Mouse (Mus musculus) limb, embryonic 15.5 days (tissue): Measurements from ENCODE around the gene Foxo1. TPM values are rescaled to one million over a fixed set of nuclear protein-coding genes. Genes with fewer than 3 reads are reported as not detected.

Experiments
- ATAC-seq: fragments of 200-750 bp; cut with Nextera tagmentation; 2 replicates; pipeline ENCODE4 v1.8.0; 2017; ENCODE audit warnings: low read depth, moderate TSS enrichment; ENCODE audit not compliant: insufficient number of reproducible peaks, low FRiP score, low TSS enrichment
- H3K27ac ChIP-seq: fragments of 300-500 bp; sonication (generic); 2 replicates; pipeline ENCODE4 v1.5.1; 2015; ENCODE audit warnings: moderate library complexity, mild to moderate bottlenecking, inconsistent platforms
- H3K27me3 ChIP-seq: fragments of 300-500 bp; sonication (generic); 2 replicates; pipeline ENCODE4 v1.6.1; 2015; ENCODE audit warnings: inconsistent platforms
- H3K36me3 ChIP-seq: fragments of 300-500 bp; sonication (generic); 2 replicates; pipeline ENCODE4 v1.6.1; 2015; ENCODE audit warnings: inconsistent platforms
- H3K4me1 ChIP-seq: fragments of 300-500 bp; sonication (generic); 2 replicates; pipeline ENCODE4 v1.6.1; 2015; ENCODE audit warnings: inconsistent platforms
- H3K4me2 ChIP-seq: fragments of 300-500 bp; sonication (generic); 2 replicates; pipeline ENCODE4 v1.6.1; 2015; ENCODE audit warnings: mild to moderate bottlenecking, inconsistent platforms
- H3K4me3 ChIP-seq: fragments of 300-500 bp; sonication (generic); 2 replicates; pipeline ENCODE4 v1.5.1; 2015; ENCODE audit warnings: mild to moderate bottlenecking, inconsistent platforms
- H3K9ac ChIP-seq: fragments of 300-500 bp; sonication (generic); 2 replicates; pipeline ENCODE4 v1.6.1; 2015; ENCODE audit warnings: inconsistent platforms
- H3K9me3 ChIP-seq: fragments of 300-500 bp; sonication (generic); 2 replicates; pipeline ENCODE4 v1.6.1; 2016; ENCODE audit warnings: inconsistent platforms
- WGBS: fragments of 180-500 bp; shearing (Covaris S2); methylation state at CpG from one replicate; pipeline ENCODE4 v1.1.7; 2015; 5-methylcytosine and 5-hydroxymethylcytosine counted together
- polyA plus RNA-seq: library from polyadenylated mRNA; unstranded; fragments of >200 nt; fragmentation: Nextera tagmentation; extraction: Ambion mirVana; gene quantifications from 2 replicates; pipeline ENCODE4 v1.2.1, GENCODE M21; 2015

Foxo1 gene
- 5.0 and 5.5 TPM in 2 replicates for polyA plus RNA-seq

GRCm38 (mm10) chr3:52267652-52268486 lies at the start of gene Foxo1:
Gene Foxo1 (plus strand): TSS chr3:52268336.
- H3K27ac ChIP-seq: peak within 1 kb of the TSS; percentile 94
- H3K4me2 ChIP-seq: peak within 1 kb of the TSS; percentile 97
- peaks cover 29% of the 10 kb centered on the region for H3K4me1 ChIP-seq
- ATAC-seq: peak; percentile 89
- no peaks in the 10 kb centered on the region for H3K36me3 ChIP-seq
- peak within 1 kb of the TSS; percentile 81 for H3K9ac ChIP-seq
- H3K27me3 ChIP-seq: peaks cover 6% of the 10 kb centered on the region; the same call in 1 of the 2 replicates
- H3K4me3 ChIP-seq: peak within 1 kb of the TSS; percentile 85
- WGBS: under 1% methylated on average over 85 of the region's 85 CpGs
- no peaks in the 10 kb centered on the region for H3K9me3 ChIP-seq

DNA sequence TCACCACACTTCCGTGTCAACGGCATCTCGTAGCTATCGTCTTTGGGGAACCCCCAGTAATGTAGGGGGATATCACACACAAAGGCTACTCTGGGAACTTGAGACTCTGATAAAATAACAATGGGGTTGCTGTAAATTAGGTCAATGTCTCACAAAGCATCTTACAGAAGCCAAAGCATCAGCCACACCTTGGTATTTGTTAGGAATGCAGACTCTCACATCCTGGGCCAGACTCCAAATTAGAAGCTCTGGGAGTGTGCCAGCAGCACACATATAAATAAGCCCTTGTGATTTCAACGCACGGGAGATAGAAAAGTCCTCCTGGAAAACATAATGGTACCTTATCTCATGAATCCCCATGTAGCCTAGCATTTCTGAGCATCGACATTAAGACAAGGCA lies 49.3 kb upstream of the Foxo1 start:
- Histone ChIP-seq H3K27me3 (no peaks in the 10 kb centered on the region), H3K9ac (no peak overlapping the region), H3K4me3 (no peak overlapping the region), H3K27ac (no peak overlapping the region), H3K4me2 (no peak overlapping the region), H3K9me3 (no peaks in the 10 kb centered on the region), H3K4me1 (no peaks in the 10 kb centered on the region), H3K36me3 (no peaks in the 10 kb centered on the region)
- no peak for ATAC-seq
- 72% methylated on average over 7 of the region's 7 CpGs for WGBS

DNA sequence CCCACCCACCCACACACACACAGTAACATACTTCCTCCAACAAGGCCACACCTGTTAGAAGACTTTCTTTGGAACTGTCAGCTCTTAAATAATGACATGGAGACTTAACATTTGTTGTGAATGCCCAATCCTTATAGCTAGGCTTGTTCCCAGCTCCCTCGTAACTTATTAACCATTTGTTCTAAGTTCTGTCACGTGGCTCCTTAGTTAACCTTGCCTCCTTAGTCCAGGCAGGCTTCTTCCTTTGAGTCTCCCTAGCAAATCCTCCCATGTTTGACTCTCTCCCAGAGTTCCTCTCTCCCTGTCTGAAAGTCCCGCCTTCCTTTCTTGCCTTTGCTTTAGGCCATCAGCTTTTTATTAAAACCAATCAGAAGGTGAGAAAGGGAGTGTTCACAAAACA lies 47.1 kb upstream of the Foxo1 start:
- no peaks in the 10 kb centered on the region for H3K9me3 ChIP-seq
- no peak for ATAC-seq
- no peaks in the 10 kb centered on the region for H3K27me3 ChIP-seq
- no peak overlapping the region for H3K4me2 ChIP-seq
- no peak overlapping the region for H3K27ac ChIP-seq
- H3K9ac ChIP-seq: no peak overlapping the region
- H3K4me3 ChIP-seq: no peak overlapping the region
- no peaks in the 10 kb centered on the region for H3K36me3 ChIP-seq
- WGBS: 79% methylated on average over 3 of the region's 3 CpGs
- H3K4me1 ChIP-seq: no peaks in the 10 kb centered on the region

DNA sequence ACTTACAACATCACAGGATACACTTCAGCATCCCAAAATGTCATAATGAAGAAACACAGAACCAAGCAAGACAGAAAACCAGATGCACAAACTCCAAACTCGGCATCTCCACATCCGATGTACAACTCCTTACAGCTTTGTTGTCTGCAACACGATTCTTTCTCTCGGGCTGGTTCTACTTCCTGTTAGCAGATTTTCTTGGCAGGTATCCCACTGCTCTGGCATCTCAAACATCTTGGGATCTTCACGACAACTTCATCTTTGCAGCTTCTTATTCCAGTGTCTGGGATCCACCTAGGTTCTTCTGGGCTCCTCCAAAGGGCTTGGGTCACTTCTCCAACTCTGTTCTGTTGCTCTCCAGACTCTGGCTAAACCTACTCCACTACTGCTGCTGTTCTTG lies 46.2 kb upstream of the Foxo1 start:
- Histone ChIP-seq H3K36me3 (no peaks in the 10 kb centered on the region), H3K4me2 (no peak overlapping the region), H3K27ac (no peak overlapping the region), H3K27me3 (no peaks in the 10 kb centered on the region), H3K9ac (no peak overlapping the region), H3K9me3 (no peaks in the 10 kb centered on the region), H3K4me3 (no peak overlapping the region), H3K4me1 (no peaks in the 10 kb centered on the region)
- 53% methylated on average over 5 of the region's 5 CpGs for WGBS
- ATAC-seq: no peak

GRCm38 (mm10) chr3:52236488-52236887 lies 31.6 kb upstream of the Foxo1 start:
- 81% methylated on average over 4 of the region's 4 CpGs for WGBS

DNA sequence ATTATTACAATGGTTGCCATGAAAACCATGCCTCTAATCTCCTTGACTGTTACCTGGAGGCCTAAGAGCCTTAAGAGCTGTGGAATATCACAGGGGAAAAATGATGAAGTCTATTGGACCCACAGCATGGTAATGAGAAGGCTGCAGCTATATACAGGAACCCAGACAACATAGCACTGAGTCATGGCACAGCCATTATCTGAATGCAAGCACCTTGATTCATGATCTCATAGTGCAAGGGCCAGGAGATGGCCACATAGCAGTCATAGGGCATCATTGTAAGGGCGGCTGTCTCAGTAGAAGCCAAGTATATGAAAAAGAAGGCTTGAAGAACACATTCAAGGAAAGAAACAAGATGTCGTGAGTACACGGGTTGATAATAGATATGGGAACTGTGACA lies 31.0 kb upstream of the Foxo1 start:
- Histone ChIP-seq H3K9ac (no peak overlapping the region), H3K27ac (no peak overlapping the region), H3K4me3 (no peak overlapping the region), H3K4me1 (no peaks in the 10 kb centered on the region), H3K4me2 (no peak overlapping the region), H3K36me3 (no peaks in the 10 kb centered on the region), H3K27me3 (no peaks in the 10 kb centered on the region), H3K9me3 (no peaks in the 10 kb centered on the region)
- 85% methylated on average over 3 of the region's 3 CpGs for whole genome bisulfite sequencing
- ATAC-seq: no peak

More at GRCm38 (mm10) chr3:52236488-52236887, 31.6 kb upstream of the Foxo1 start:
- Histone ChIP-seq H3K4me2 (no peak overlapping the region), H3K27ac (no peak overlapping the region), H3K9me3 (no peaks in the 10 kb centered on the region), H3K4me3 (no peak overlapping the region), H3K36me3 (no peaks in the 10 kb centered on the region), H3K27me3 (no peaks in the 10 kb centered on the region), H3K9ac (no peak overlapping the region), H3K4me1 (no peaks in the 10 kb centered on the region)
- no peak for ATAC-seq

DNA sequence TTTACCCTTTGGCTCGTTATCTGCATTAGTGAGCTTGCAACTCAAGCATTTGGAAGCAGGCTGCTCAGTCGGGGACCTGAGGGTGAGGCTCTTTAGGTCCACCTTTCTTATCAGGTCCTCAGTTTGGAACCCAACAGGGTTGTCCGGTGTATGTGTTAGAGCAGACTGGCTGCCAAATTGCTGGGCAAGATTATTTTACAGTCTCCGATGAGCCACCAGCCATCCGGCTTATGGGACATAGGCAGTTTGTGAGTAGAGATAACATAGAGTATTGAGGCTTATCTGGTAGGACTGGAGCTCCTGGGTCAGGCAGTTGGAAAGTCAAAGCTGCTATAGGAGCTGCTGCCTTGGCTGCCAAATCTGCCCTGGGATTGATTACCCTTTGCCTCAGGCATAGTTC lies 27.1 kb upstream of the Foxo1 start:
- Histone ChIP-seq H3K4me3 (no peak overlapping the region), H3K4me1 (no peaks in the 10 kb centered on the region; the same call in 1 of the 2 replicates), H3K9ac (no peak overlapping the region), H3K4me2 (no peak overlapping the region), H3K36me3 (no peaks in the 10 kb centered on the region), H3K27me3 (no peaks in the 10 kb centered on the region), H3K27ac (no peak overlapping the region), H3K9me3 (no peaks in the 10 kb centered on the region)
- no peak for ATAC-seq
- WGBS: 81% methylated on average over 5 of the region's 5 CpGs

DNA sequence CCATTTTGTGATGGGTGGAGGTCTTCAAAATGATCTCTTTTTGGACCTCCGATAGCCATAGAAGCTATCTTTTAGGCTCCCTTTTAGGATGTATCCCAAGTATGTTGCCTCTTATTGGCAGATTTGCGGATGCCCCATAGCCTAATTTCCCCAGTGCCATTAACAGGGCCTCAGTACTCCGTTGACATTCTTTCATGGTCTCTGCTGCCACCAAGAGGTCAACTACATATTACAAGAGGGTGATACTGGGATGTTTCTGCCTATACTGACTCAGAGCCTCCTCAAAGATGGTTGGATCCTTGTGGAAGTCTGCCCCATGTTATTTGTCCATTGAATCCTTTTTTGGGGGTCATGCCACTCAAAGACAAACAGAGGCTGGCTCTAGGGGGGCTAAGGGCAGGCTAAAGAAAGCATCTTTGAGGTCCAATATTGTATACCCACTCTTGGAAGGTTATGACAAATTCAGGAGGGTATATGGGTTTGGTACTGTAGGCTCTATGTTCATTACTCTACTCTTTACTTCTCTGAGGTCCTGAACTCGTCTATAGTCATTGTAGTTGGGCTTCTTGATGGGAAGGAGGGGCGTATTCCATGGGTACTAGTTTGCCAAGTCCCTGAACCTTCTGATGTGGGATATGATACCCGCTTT lies 25.6 kb upstream of the Foxo1 start:
- no peak overlapping the region for H3K9ac ChIP-seq
- WGBS: 40% methylated on average over 6 of the region's 6 CpGs
- no peaks in the 10 kb centered on the region for H3K9me3 ChIP-seq
- no peak overlapping the region for H3K4me2 ChIP-seq
- no peaks in the 10 kb centered on the region; the same call in 1 of the 2 replicates for H3K4me1 ChIP-seq
- H3K27me3 ChIP-seq: no peaks in the 10 kb centered on the region
- H3K27ac ChIP-seq: no peak overlapping the region
- ATAC-seq: no peak
- no peaks in the 10 kb centered on the region for H3K36me3 ChIP-seq
- H3K4me3 ChIP-seq: no peak overlapping the region

- Histone ChIP-seq H3K4me2 (no peak overlapping the region), H3K36me3 (no peaks in the 10 kb centered on the region), H3K9me3 (no peaks in the 10 kb centered on the region), H3K4me3 (no peak overlapping the region), H3K9ac (no peak overlapping the region), H3K27me3 (no peaks in the 10 kb centered on the region), H3K27ac (no peak overlapping the region), H3K4me1 (no peaks in the 10 kb centered on the region; the same call in 1 of the 2 replicates)
- no peak for ATAC-seq
- 46% methylated on average over 12 of the region's 12 CpGs for WGBS
Measured at GRCm38 (mm10) chr3:52243271-52244021, 24.7 kb upstream of the Foxo1 start.

DNA sequence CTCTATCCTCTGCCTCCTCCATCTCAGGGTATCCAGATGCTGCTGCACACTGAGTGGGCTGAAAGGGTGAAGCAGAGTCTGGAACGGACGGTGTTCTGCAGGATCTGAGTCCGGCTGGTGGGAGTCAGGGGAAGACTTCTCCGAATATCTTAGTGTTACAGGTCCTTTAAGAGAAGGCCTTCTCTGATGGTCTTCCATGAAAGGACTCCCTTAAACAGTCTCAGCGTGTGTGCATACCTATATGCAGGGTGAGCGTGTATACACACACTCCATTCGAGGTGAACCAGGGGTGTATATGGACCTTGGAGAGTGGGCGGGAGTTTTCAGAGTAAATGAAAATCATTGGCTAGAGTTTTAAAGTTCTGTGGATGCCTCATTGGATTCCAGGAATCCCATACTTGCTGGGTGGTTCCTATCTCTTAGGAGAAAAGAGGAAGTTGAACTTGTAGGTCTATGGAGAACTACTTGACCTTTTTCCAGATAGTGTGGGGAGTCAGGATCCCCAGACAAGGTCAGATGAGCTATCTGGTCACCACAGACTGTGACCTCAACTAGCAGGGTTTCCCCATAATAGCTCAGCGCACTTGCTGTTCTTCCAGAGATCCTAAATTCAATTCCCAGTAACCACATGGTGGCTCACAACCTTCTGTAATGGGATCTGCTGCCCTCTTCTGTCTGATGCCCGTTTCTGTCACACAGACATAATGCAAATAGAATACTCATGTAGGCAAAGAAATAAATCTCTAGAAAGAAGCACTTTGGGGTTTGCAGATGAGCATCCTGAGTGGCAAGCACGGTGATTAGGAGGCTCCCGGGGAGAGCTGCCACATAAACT lies 21.9 kb upstream of the Foxo1 start:
- no peak for ATAC-seq
- Histone ChIP-seq H3K27me3 (no peaks in the 10 kb centered on the region), H3K9me3 (no peaks in the 10 kb centered on the region), H3K4me2 (no peak overlapping the region), H3K4me1 (no peaks in the 10 kb centered on the region; the same call in 1 of the 2 replicates), H3K36me3 (no peaks in the 10 kb centered on the region), H3K4me3 (no peak overlapping the region), H3K27ac (no peak overlapping the region), H3K9ac (no peak overlapping the region)
- WGBS: 81% methylated on average over 12 of the region's 12 CpGs

DNA sequence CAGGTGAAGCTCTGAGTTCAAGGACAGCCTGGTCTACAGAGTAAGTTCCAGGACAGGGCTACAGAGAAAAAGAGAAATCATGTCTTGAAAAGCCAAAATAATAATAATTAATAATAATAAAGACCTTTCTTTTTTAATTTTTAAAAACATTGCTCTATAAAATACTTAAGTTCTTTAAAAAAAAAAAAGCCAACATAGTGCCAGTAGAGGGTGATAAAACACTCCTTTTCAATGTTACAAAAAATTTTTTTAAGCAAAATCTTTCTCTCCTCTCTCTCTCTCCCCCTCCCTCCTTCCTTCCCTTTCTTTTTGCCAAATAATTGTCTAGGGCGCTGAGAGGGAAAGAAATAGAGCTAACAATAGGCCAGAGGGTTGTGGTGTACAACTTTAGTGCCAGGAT lies 17.0 kb upstream of the Foxo1 start:
- no peak overlapping the region for H3K4me3 ChIP-seq
- no peak overlapping the region for H3K9ac ChIP-seq
- H3K4me2 ChIP-seq: no peak overlapping the region
- H3K36me3 ChIP-seq: no peaks in the 10 kb centered on the region
- WGBS: 50% methylated on average over 1 of the region's 1 CpGs
- no peak overlapping the region for H3K27ac ChIP-seq
- H3K9me3 ChIP-seq: no peaks in the 10 kb centered on the region
- no peak for ATAC-seq
- H3K4me1 ChIP-seq: no peaks in the 10 kb centered on the region
- H3K27me3 ChIP-seq: 0 out of 2 replicates have a peak, but pooled peaks cover 3% of the 10 kb centered on the region
